Mouse (Mus musculus): ENCODE data around the gene Tom1l2.

Gene Tom1l2

GRCm38 (mm10) chr11:60260743-60261142 lies 92.0 kb downstream of the Tom1l2 start:
- no peak for DNase-seq

GRCm38 (mm10) chr11:60257696-60258095 lies 95.0 kb downstream of the Tom1l2 start:
- DNase-seq = no peak

- no peak for DNase-seq
Measured at GRCm38 (mm10) chr11:60256713-60257112, 96.0 kb downstream of the Tom1l2 start.

- peak; percentile 93 to 95 for DNase-seq
Measured at GRCm38 (mm10) chr11:60256176-60256681, 96.5 kb downstream of the Tom1l2 start.

- DNase-seq = no peak
Measured at GRCm38 (mm10) chr11:60255639-60256038, 97.1 kb downstream of the Tom1l2 start.

GRCm38 (mm10) chr11:60255181-60255580 lies 97.5 kb downstream of the Tom1l2 start:
- DNase-seq = no peak

- DNase-seq = peak in 1 of 2 experiments; percentile 42
Measured at GRCm38 (mm10) chr11:60254308-60254707, 98.4 kb downstream of the Tom1l2 start.

- no peak for DNase-seq
Measured at GRCm38 (mm10) chr11:60253546-60253945, 99.2 kb downstream of the Tom1l2 start.

GRCm38 (mm10) chr11:60250971-60251643 lies 101.6 kb downstream of the Tom1l2 start:
- peak; percentile 65 for DNase-seq

GRCm38 (mm10) chr11:60249885-60250284 lies 102.8 kb downstream of the Tom1l2 start:
- DNase-seq = no peak

GRCm38 (mm10) chr11:60248596-60249404 lies 103.9 kb downstream of the Tom1l2 start:
- no peak for DNase-seq

- peak; percentile 67 to 77 for DNase-seq
Measured at GRCm38 (mm10) chr11:60247753-60248550, 104.8 kb downstream of the Tom1l2 start.

GRCm38 (mm10) chr11:60246077-60246476 lies 106.6 kb downstream of the Tom1l2 start:
- DNase-seq = peak in 1 of 2 experiments; percentile 46

- no peak for DNase-seq
Measured at GRCm38 (mm10) chr11:60244503-60245143, 108.1 kb downstream of the Tom1l2 start.

- no peak for DNase-seq
Measured at GRCm38 (mm10) chr11:60240509-60240908, 112.2 kb downstream of the Tom1l2 start.

- no peak for DNase-seq
Measured at GRCm38 (mm10) chr11:60235351-60235750, 117.4 kb downstream of the Tom1l2 start.

GRCm38 (mm10) chr11:60233235-60233634 lies 119.5 kb downstream of the Tom1l2 start:
- peak; percentile 75 to 87 for DNase-seq

GRCm38 (mm10) chr11:60232441-60233058 lies 120.2 kb downstream of the Tom1l2 start:
- DNase-seq = no peak

GRCm38 (mm10) chr11:60231951-60232350 lies 120.8 kb downstream of the Tom1l2 start:
- no peak for DNase-seq

- peak in 1 of 2 experiments; percentile 57 for DNase-seq
Measured at GRCm38 (mm10) chr11:60231326-60231725, 121.4 kb downstream of the Tom1l2 start.

- no peak for DNase-seq
Measured at GRCm38 (mm10) chr11:60230512-60230911, 122.2 kb downstream of the Tom1l2 start.

GRCm38 (mm10) chr11:60229821-60230220 lies 122.9 kb downstream of the Tom1l2 start:
- DNase-seq = no peak
